Mouse (Mus musculus) midbrain, postnatal 0 days (tissue): Measurements from ENCODE around the gene Dao. TPM values are rescaled to one million over a fixed set of nuclear protein-coding genes. Genes with fewer than 3 reads are reported as not detected.

Experiments used
- ATAC-seq: fragments of 200-750 bp; cut with Nextera tagmentation; 2 replicates; pipeline ENCODE4 v1.8.0; 2017; ENCODE audit warnings: moderate number of reproducible peaks, mild to moderate bottlenecking, moderate TSS enrichment, moderate library complexity; ENCODE audit not compliant: low FRiP score
- DNase-seq: peaks from one replicate; pipeline ENCODE4 v3.0.0-alpha.2; 2015; ENCODE audit warnings: low spot score
- H3K27ac ChIP-seq: fragments of 300-500 bp; sonication (generic); 2 replicates; pipeline ENCODE4 v1.5.1; 2014; ENCODE audit warnings: low read depth, mild to moderate bottlenecking, low read length, mixed read lengths
- H3K27me3 ChIP-seq: fragments of 300-500 bp; sonication (generic); 2 replicates; pipeline ENCODE4 v1.6.1; 2014; ENCODE audit warnings: low read length, control low read depth, mixed read lengths; ENCODE audit not compliant: insufficient read depth
- H3K36me3 ChIP-seq: fragments of 300-500 bp; sonication (generic); 2 replicates; pipeline ENCODE4 v1.6.1; 2014; ENCODE audit warnings: low read length, control low read depth, mixed read lengths; ENCODE audit not compliant: insufficient read depth
- H3K4me1 ChIP-seq: fragments of 300-500 bp; sonication (generic); 2 replicates; pipeline ENCODE4 v1.6.1; 2014; ENCODE audit warnings: mild to moderate bottlenecking, control low read depth, antibody characterized with exemption, low read length, mixed read lengths; ENCODE audit not compliant: insufficient read depth
- H3K4me2 ChIP-seq: fragments of 300-500 bp; sonication (generic); 2 replicates; pipeline ENCODE4 v1.6.1; 2014; ENCODE audit warnings: low read depth, mild to moderate bottlenecking, low read length, mixed read lengths; ENCODE audit not compliant: poor library complexity, severe bottlenecking
- H3K4me3 ChIP-seq: fragments of 300-500 bp; sonication (generic); 2 replicates; pipeline ENCODE4 v1.5.1; 2014; ENCODE audit warnings: low read depth, mild to moderate bottlenecking, low read length, moderate library complexity
- H3K9ac ChIP-seq: fragments of 300-500 bp; sonication (generic); replicated peaks from 2 replicates; pipeline ENCODE4 v1.6.1; 2014; ENCODE audit warnings: mild to moderate bottlenecking, low read length, moderate library complexity, mixed read lengths; ENCODE audit not compliant: poor library complexity, severe bottlenecking
- H3K9me3 ChIP-seq: fragments of 300-500 bp; sonication (generic); 2 replicates; pipeline ENCODE4 v1.6.1; 2016; ENCODE audit warnings: low read length, control low read depth
- CTCF ChIP-seq: IDR thresholded peaks from 2 replicates; pipeline ENCODE4 v1.5.1; 2016; ENCODE audit warnings: antibody characterized with exemption, mild to moderate bottlenecking
- WGBS: fragments of 180-500 bp; shearing (Covaris S2); extraction: QIAGEN DNeasy Blood & Tissue Kit; methylation state at CpG from one replicate; pipeline ENCODE4 v1.1.7; 2014; 5-methylcytosine and 5-hydroxymethylcytosine counted together
- polyA plus RNA-seq: library from polyadenylated mRNA; unstranded; fragments of >200 nt; fragmentation: Nextera tagmentation; extraction: Ambion mirVana; gene quantifications from 2 replicates; pipeline ENCODE4 v1.2.1, GENCODE M21; 2015
- total RNA-seq: library from RNA; depleted of rRNA; stranded (reverse); fragments of >200 nt; gene quantifications from 2 replicates; pipeline ENCODE4 v1.2.3, GENCODE M21; 2014

Dao gene
- total and polyA plus RNA-seq, 2 experiments from 2014 or later, result not detected

- H3K27ac ChIP-seq, result no peak overlapping the region
- H3K4me3 ChIP-seq, result no peak overlapping the region
- no peak for TF ChIP-seq CTCF
- no peak for ATAC-seq
- H3K4me1 ChIP-seq, result no peaks in the 10 kb centered on the region
- peaks cover 29% of the 10 kb centered on the region for H3K36me3 ChIP-seq
- no peak for DNase-seq
- H3K27me3 ChIP-seq, result no peaks in the 10 kb centered on the region
- no peak overlapping the region for H3K9ac ChIP-seq
- 85% methylated on average over 4 of the region's 4 CpGs for WGBS
- H3K9me3 ChIP-seq, result no peaks in the 10 kb centered on the region
- no peak overlapping the region for H3K4me2 ChIP-seq
Measured at GRCm38 (mm10) chr5:114043800-114044199, 40.3 kb downstream of the Dao start.

- ATAC-seq (no peak), DNase-seq (no peak)
- peak; percentile 66 for TF ChIP-seq CTCF
- Histone ChIP-seq H3K27me3 (no peaks in the 10 kb centered on the region), H3K9me3 (no peaks in the 10 kb centered on the region), H3K4me3 (no peak overlapping the region), H3K4me1 (no peaks in the 10 kb centered on the region), H3K36me3 (peaks cover 29% of the 10 kb centered on the region), H3K9ac (no peak overlapping the region), H3K27ac (no peak overlapping the region), H3K4me2 (no peak overlapping the region)
- WGBS, result 67% methylated on average over 1 of the region's 1 CpGs
Measured at GRCm38 (mm10) chr5:114045134-114045533, 41.6 kb downstream of the Dao start.

GRCm38 (mm10) chr5:114046151-114046550 lies 42.6 kb downstream of the Dao start:
- no peak overlapping the region for H3K4me2 ChIP-seq
- DNase-seq, result peak; percentile 45
- H3K9me3 ChIP-seq, result no peaks in the 10 kb centered on the region
- no peak overlapping the region for H3K27ac ChIP-seq
- ATAC-seq, result no peak
- TF ChIP-seq CTCF, result no peak
- H3K27me3 ChIP-seq, result no peaks in the 10 kb centered on the region
- H3K9ac ChIP-seq, result no peak overlapping the region
- H3K36me3 ChIP-seq, result peaks cover 34% of the 10 kb centered on the region
- 67% methylated on average over 3 of the region's 3 CpGs for WGBS
- no peaks in the 10 kb centered on the region for H3K4me1 ChIP-seq
- H3K4me3 ChIP-seq, result no peak overlapping the region

- no peak for DNase-seq
- H3K27me3 ChIP-seq, result no peaks in the 10 kb centered on the region
- TF ChIP-seq CTCF, result peak; percentile 52
- no peak overlapping the region for H3K9ac ChIP-seq
- no peak overlapping the region for H3K27ac ChIP-seq
- no peak overlapping the region for H3K4me2 ChIP-seq
- H3K4me1 ChIP-seq, result no peaks in the 10 kb centered on the region
- H3K36me3 ChIP-seq, result peaks cover 33% of the 10 kb centered on the region
- no peak for ATAC-seq
- no peaks in the 10 kb centered on the region for H3K9me3 ChIP-seq
- no peak overlapping the region for H3K4me3 ChIP-seq
- WGBS, result 54% methylated on average over 3 of the region's 3 CpGs
Measured at GRCm38 (mm10) chr5:114046604-114047003, 43.1 kb downstream of the Dao start.

GRCm38 (mm10) chr5:114047182-114047581 lies 43.7 kb downstream of the Dao start:
- no peaks in the 10 kb centered on the region for H3K27me3 ChIP-seq
- no peak overlapping the region for H3K4me3 ChIP-seq
- no peak overlapping the region for H3K4me2 ChIP-seq
- DNase-seq, result no peak
- 89% methylated on average over 5 of the region's 5 CpGs for WGBS
- no peak overlapping the region for H3K9ac ChIP-seq
- peaks cover 31% of the 10 kb centered on the region for H3K36me3 ChIP-seq
- H3K9me3 ChIP-seq, result no peaks in the 10 kb centered on the region
- no peaks in the 10 kb centered on the region for H3K4me1 ChIP-seq
- H3K27ac ChIP-seq, result no peak overlapping the region
- TF ChIP-seq CTCF, result peak; percentile 23
- ATAC-seq, result no peak

- no peak for DNase-seq
Measured at GRCm38 (mm10) chr5:114048731-114049308, 45.3 kb downstream of the Dao start.

More at GRCm38 (mm10) chr5:114048731-114049308, 45.3 kb downstream of the Dao start:
- Histone ChIP-seq H3K4me1 (no peaks in the 10 kb centered on the region), H3K9me3 (no peaks in the 10 kb centered on the region), H3K27me3 (no peaks in the 10 kb centered on the region), H3K4me3 (no peak overlapping the region), H3K4me2 (no peak overlapping the region), H3K36me3 (peaks cover 25% of the 10 kb centered on the region), H3K9ac (no peak overlapping the region), H3K27ac (no peak overlapping the region)
- TF ChIP-seq CTCF, result peak; percentile 36
- 58% methylated on average over 12 of the region's 12 CpGs for WGBS
- ATAC-seq, result no peak
